Comparison of ENCODE assay signal across 14 mouse cellular contexts in genomic region chr2:152572114-152572794, GRCm38 (mm10). TPM values are rescaled to one million over a fixed set of nuclear protein-coding genes. Genes with fewer than 3 reads are reported as not detected.
DNase-seq lines count a peak whose midpoint lies in the region; ATAC-seq lines count a peak whose summit lies in the region.
"Had no signal": no experiment of that assay in that cellular context is flagged by ENCODE, and none has a peak within 500 bp of the region (broad histone marks: within the 10 kb centered on the region; RNA-seq: fewer than 3 reads in every experiment).

TSS of gene Defb21 (plus strand) at chr2:152572744.

- no peaks in the 10 kb centered on the region for H3K4me1 ChIP-seq in forebrain, embryonic 12.5 days
- H3K4me1 ChIP-seq: embryonic facial prominence, embryonic 15.5 days; heart, embryonic 15.5 days had no signal

- no peak within 1 kb of the TSS for H3K27ac ChIP-seq in forebrain, embryonic 12.5 days
- H3K27ac ChIP-seq: embryonic facial prominence, embryonic 15.5 days; heart, embryonic 15.5 days; macrophage had no signal

- H3K27me3 ChIP-seq in forebrain, embryonic 12.5 days = no peaks in the 10 kb centered on the region
- H3K27me3 ChIP-seq: embryonic facial prominence, embryonic 15.5 days had no signal

- no peak for ATAC-seq in CD4-positive, CD25-positive, alpha-beta regulatory T cell, adult 4 months
- ATAC-seq in forebrain, embryonic 12.5 days (ENCODE audit: low FRiP score) = no peak

- WGBS in forebrain, embryonic 12.5 days = 63% methylated on average over 11 of the region's 11 CpGs

- H3K9ac ChIP-seq in forebrain, embryonic 12.5 days = no peak within 1 kb of the TSS
- H3K9ac ChIP-seq: embryonic facial prominence, embryonic 15.5 days; heart, embryonic 15.5 days had no signal

- no peaks in the 10 kb centered on the region for H3K36me3 ChIP-seq in forebrain, embryonic 12.5 days (replicated peaks)
- H3K36me3 ChIP-seq: embryonic facial prominence, embryonic 15.5 days; heart, embryonic 15.5 days had no signal

- H3K9me3 ChIP-seq in forebrain, embryonic 12.5 days = no peaks in the 10 kb centered on the region
- H3K9me3 ChIP-seq: embryonic facial prominence, embryonic 15.5 days; heart, embryonic 15.5 days had no signal

- DNase-seq in CD4-positive, CD25-positive, alpha-beta regulatory T cell, adult 2 months (ENCODE audit: low read depth, low spot score) = peak; percentile 13
- peak; percentile 42 for DNase-seq in kidney, postnatal 10 days
- no peak for DNase-seq in kidney, adult 9 months
- peak; percentile 12 to 19 for DNase-seq in B cell, adult 2 months
- DNase-seq in gonadal fat pad, adult 2 months (ENCODE audit: low read depth) = no peak
- DNase-seq in natural killer cell, adult 2 months (ENCODE audit: low spot score in 2 of 2) = no peak
- DNase-seq: layer of hippocampus, adult 9-11 months had no signal

- no peak within 1 kb of the TSS for H3K4me3 ChIP-seq in forebrain, embryonic 12.5 days (replicated peaks)
- H3K4me3 ChIP-seq: embryonic facial prominence, embryonic 15.5 days; heart, embryonic 15.5 days had no signal

- no peak within 1 kb of the TSS for H3K4me2 ChIP-seq in forebrain, embryonic 12.5 days
- H3K4me2 ChIP-seq: embryonic facial prominence, embryonic 15.5 days; heart, embryonic 15.5 days had no signal

RNA-seq across cellular contexts. Expression of gene Defb21, which starts in this region (rescaled TPM):
- not detected for polyA plus RNA-seq in CD4-positive, CD25-positive, alpha-beta regulatory T cell, adult 4 months (2017; shearing (Covaris generic))
- 358 and 473 TPM in 2 replicates for polyA plus RNA-seq in gonadal fat pad, adult 2 months (2012; rRNA removed)
- not detected in 2 replicates for polyA plus RNA-seq in forebrain, embryonic 12.5 days (2016; fragmentation: Nextera tagmentation; extraction: Ambion mirVana)
- polyA plus RNA-seq: embryonic facial prominence, embryonic 15.5 days; heart, embryonic 15.5 days; macrophage; neural tube, embryonic 14.5 days; stomach, embryonic 14.5 days had no signal

Comparison
In these comparisons a context has a peak if more than half of its experiments do, and no peak if none do; other contexts are left out.
1. RNA of gene Defb21 (polyA plus RNA-seq): 358 to 473 TPM in gonadal fat pad, adult 2 months; not detected in CD4-positive, CD25-positive, alpha-beta regulatory T cell, adult 4 months and not detected in forebrain, embryonic 12.5 days; every median in the first group is over 100 times any median in the second.
2. DNase-seq: peak in CD4-positive, CD25-positive, alpha-beta regulatory T cell, adult 2 months (single experiment), kidney, postnatal 10 days (single experiment) and B cell, adult 2 months (2 of 2); none in kidney, adult 9 months (single experiment), gonadal fat pad, adult 2 months (single experiment) and natural killer cell, adult 2 months (0 of 2).